Mouse (Mus musculus) ES-E14 (cell line): Measurements from ENCODE around the gene Rasgef1b. TPM values are rescaled to one million over a fixed set of nuclear protein-coding genes. Genes with fewer than 3 reads are reported as not detected.

ENCODE experiments used
- DNase-seq: peaks from one replicate; pipeline ENCODE4 v3.0.0-alpha.2; 2013; ENCODE audit warnings: low read depth, low spot score
- H3K27ac ChIP-seq: 2 replicates; pipeline ENCODE4 v1.5.1; 2012; ENCODE audit warnings: low read depth, mild to moderate bottlenecking, low read length, moderate library complexity, mixed read lengths; ENCODE audit not compliant: poor library complexity, insufficient read depth, severe bottlenecking
- H3K36me3 ChIP-seq: 2 replicates; pipeline ENCODE4 v1.6.1; 2012; ENCODE audit warnings: mild to moderate bottlenecking, low read length, moderate library complexity, mixed read lengths; ENCODE audit not compliant: control insufficient read depth, poor library complexity, insufficient read depth, severe bottlenecking
- H3K4me1 ChIP-seq, 2 experiments: fragments of 150-350 bp in 1 of 2; sonication (generic) in 1 of 2; 2 replicates each; pipeline ENCODE4 v1.6.1; 2012; ENCODE audit warnings: low read length in 2 of 2, mild to moderate bottlenecking in 1 of 2, mixed read lengths in 1 of 2; ENCODE audit not compliant: control insufficient read depth in 2 of 2, insufficient read depth in 2 of 2, poor library complexity in 1 of 2
- H3K4me3 ChIP-seq, 2 experiments: fragments of 150-350 bp in 1 of 2; sonication (generic) in 1 of 2; 2 replicates each; pipeline ENCODE4 v1.5.1; 2012; ENCODE audit warnings: low read length in 2 of 2, low read depth in 1 of 2, mild to moderate bottlenecking in 1 of 2, mixed read lengths in 1 of 2; ENCODE audit not compliant: insufficient read depth in 1 of 2, poor library complexity in 1 of 2, severe bottlenecking in 1 of 2
- H3K9ac ChIP-seq: 2 replicates; pipeline ENCODE4 v1.6.1; 2012; ENCODE audit warnings: low read depth, mild to moderate bottlenecking, low read length, mixed read lengths; ENCODE audit not compliant: poor library complexity, insufficient read depth, severe bottlenecking
- H3K9me3 ChIP-seq: fragments of 150-350 bp; sonication (generic); 2 replicates; pipeline ENCODE4 v1.6.1; 2012; ENCODE audit warnings: low read depth, mild to moderate bottlenecking, low read length; ENCODE audit not compliant: control insufficient read depth, insufficient read depth
- CHD2 ChIP-seq: IDR thresholded peaks from 2 replicates; pipeline ENCODE4 v1.6.1; 2014; ENCODE audit warnings: mild to moderate bottlenecking, low read depth, low read length, inconsistent platforms
- HCFC1 ChIP-seq: IDR thresholded peaks from 2 replicates; pipeline ENCODE4 v1.6.1; 2012; ENCODE audit warnings: low read length, inconsistent platforms, borderline replicate concordance; ENCODE audit not compliant: insufficient read depth
- MAFK ChIP-seq: IDR thresholded peaks from 2 replicates; pipeline ENCODE4 v1.6.1; 2014; ENCODE audit warnings: mild to moderate bottlenecking, low read depth, low read length, inconsistent platforms; ENCODE audit not compliant: insufficient read depth
- ZC3H11A ChIP-seq: IDR thresholded peaks from 2 replicates; pipeline ENCODE4 v1.6.1; 2012; ENCODE audit warnings: low read depth, mild to moderate bottlenecking, inconsistent platforms, low read length, borderline replicate concordance
- ZNF384 ChIP-seq: IDR thresholded peaks from 2 replicates; pipeline ENCODE4 v1.6.1; 2012; ENCODE audit warnings: low read depth, low read length, inconsistent platforms
- in situ Hi-C, 2 experiments: fragments of 600-800 bp; cut with MboI; formaldehyde crosslinking; loops; one replicate each; pipeline ENCODE4 v1.15.1; 2025; ENCODE audit warnings: low sequenced_read_pairs in 2 of 2, inconsistent platforms in 1 of 2; ENCODE audit not compliant: unreplicated experiment in 2 of 2
- total RNA-seq: library from RNA; depleted of rRNA; stranded (reverse); fragments of 300-350 nt; gene quantifications from 2 replicates; pipeline ENCODE4 v1.2.3, GENCODE M21; 2012

The Rasgef1b gene
- total RNA-seq, 1 experiment = 2.8 TPM

DNA sequence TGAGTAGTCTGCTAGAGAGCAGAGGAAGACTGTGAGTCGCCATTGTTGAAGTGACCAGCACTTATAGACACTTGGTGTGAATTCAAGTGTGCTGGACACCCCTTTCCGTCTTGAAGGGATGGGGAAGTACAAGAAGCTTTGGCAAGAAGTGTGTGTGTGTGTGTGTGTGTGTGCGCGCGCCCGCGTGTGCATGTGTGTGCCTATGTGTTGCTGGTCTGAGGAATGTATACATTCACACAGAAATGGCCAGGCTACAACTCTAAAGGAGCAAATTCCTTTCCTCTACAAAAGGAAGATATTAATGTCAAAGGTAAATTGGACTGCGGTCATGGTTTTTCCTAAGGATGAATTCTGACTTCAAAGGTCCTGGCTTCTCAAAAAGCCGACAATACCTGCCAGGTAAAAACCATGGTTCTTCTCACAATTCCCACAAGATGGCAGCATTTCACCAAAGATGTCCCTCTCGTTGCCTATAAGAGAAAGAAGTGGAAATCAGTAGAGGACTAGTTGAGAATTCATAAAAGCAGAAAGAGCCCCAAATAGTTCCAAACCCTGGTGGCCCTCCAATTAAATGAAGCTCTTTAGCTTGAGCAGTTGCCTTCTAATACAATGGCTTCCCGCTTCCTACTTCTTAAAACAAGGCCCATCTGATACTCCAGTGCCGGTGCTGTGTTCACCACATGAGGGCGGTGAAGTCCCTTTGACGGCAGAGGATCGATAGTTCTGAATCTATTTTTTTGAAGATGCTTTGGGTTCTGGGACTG is 526.6 kb downstream of the Rasgef1b start:
- TF ChIP-seq HCFC1 = no peak
- no peak for TF ChIP-seq MAFK
- TF ChIP-seq CHD2 = no peak
- TF ChIP-seq ZNF384 = no peak
- TF ChIP-seq ZC3H11A = no peak
- in situ Hi-C loops = loop anchor here (5.0 to 25.0 kb wide), 2 partner anchors 685 to 695 kb away; no protein-coding TSS in a partner anchor
- Histone ChIP-seq H3K4me1 (no peaks in the 10 kb centered on the region), H3K4me3 (no peak overlapping the region), H3K9me3 (no peaks in the 10 kb centered on the region), H3K36me3 (no peaks in the 10 kb centered on the region), H3K27ac (no peak overlapping the region), H3K9ac (no peak overlapping the region)
- DNase-seq = peak; percentile 55

DNA sequence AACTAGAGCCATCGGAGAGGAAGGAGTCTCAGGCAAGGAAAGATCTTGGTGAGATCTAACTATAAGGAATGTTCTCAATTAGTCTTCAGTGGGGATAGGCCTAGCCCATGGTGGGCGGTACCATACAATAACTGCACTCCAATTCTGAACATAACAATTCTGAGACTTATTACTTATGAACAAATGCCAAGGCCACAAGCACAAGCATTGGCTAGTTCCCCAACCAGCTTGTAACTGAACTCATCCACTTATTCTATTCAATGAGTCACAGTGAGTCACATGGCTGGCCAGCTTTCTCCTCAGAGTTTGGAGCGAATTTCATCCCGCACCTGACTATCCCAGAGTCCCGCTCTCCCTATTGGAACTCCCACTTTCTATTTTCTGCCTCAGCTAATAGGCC is 533.4 kb downstream of the Rasgef1b start:
- H3K4me3 ChIP-seq = no peak overlapping the region
- no peaks in the 10 kb centered on the region for H3K36me3 ChIP-seq
- H3K4me1 ChIP-seq = no peaks in the 10 kb centered on the region
- no peak overlapping the region for H3K9ac ChIP-seq
- in situ Hi-C loops = no loop called here
- no peak overlapping the region for H3K27ac ChIP-seq
- H3K9me3 ChIP-seq = no peaks in the 10 kb centered on the region
- no peak for DNase-seq
- no peak for TF ChIP-seq MAFK
- no peak for TF ChIP-seq ZC3H11A
- TF ChIP-seq ZNF384 = no peak
- no peak for TF ChIP-seq CHD2
- TF ChIP-seq HCFC1 = no peak

DNA sequence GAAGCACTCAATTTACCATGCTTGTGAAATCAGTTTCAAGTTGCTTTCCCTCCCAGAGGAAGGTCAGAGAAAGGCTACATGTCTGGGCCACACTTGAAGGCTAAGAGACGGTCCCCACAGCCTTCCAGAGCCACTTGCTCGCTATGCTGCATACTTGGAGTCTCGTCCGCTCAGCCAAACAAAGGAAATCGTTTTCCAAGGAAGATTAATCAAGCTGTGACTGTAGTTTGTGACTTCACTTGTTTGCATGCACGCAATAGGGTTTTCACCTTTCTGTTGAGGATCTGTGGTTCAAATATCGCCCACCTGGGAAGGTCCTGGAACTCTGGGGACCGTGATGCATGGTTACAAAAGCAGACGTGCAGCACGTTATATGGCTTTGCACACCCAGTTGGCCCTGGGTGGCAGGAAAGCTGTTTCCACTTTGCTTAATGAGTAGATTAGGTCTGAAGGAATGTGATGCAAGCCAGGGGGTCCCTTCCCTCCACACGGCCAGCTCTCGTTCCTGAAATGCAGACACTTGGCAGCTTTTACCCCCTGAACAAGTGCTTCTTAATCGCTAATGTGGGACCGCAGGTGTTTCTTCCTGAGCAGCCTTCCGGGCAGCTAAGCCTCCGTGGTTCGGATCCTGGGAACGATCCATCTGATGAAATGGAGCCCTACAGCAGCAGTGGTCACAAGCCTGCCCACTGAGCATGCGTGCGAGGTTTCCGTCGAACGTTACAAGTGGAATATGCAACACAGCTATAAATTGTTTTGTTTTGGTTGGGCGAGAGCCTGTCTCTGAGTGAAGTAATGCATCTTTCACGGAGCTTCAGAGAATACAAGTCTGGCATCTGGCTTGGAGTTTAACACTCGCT is 537.7 kb downstream of the Rasgef1b start:
- H3K36me3 ChIP-seq = no peaks in the 10 kb centered on the region
- in situ Hi-C loops = no loop called here
- no peaks in the 10 kb centered on the region for H3K9me3 ChIP-seq
- no peaks in the 10 kb centered on the region for H3K4me1 ChIP-seq
- TF ChIP-seq ZNF384 (no peak), MAFK (no peak), ZC3H11A (no peak), HCFC1 (no peak), CHD2 (no peak)
- DNase-seq = no peak
- H3K9ac ChIP-seq = no peak overlapping the region
- no peak overlapping the region for H3K4me3 ChIP-seq
- H3K27ac ChIP-seq = no peak overlapping the region

DNA sequence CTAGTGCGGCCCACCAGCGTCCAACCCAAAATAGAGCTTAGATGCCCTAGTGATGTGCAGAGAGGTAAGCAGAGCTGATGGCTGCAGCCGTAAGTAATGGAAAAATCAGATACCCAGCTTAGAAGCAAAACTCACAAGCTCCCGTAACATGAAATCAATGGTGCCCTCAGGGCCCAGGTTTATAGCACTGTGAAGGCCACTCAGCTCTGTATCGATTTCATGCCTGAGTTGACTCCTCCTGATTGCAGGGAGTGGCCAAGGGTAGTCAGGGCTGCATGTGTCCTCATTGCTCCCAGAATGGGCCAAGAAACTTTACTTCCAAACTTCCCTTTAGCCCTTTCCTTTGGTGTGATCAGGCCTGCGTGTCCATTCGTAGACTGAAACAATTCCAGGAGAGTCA is 545.2 kb downstream of the Rasgef1b start:
- no peak for DNase-seq
- Histone ChIP-seq H3K9me3 (no peaks in the 10 kb centered on the region), H3K36me3 (no peaks in the 10 kb centered on the region), H3K4me3 (no peak overlapping the region), H3K9ac (no peak overlapping the region), H3K4me1 (no peaks in the 10 kb centered on the region), H3K27ac (no peak overlapping the region)
- TF ChIP-seq ZNF384 = no peak
- TF ChIP-seq HCFC1 = no peak
- TF ChIP-seq CHD2 = no peak
- TF ChIP-seq MAFK = no peak
- no peak for TF ChIP-seq ZC3H11A
- in situ Hi-C loops = no loop called here
